Mouse (Mus musculus): ENCODE measurements around the gene Mier3. TPM values are rescaled to one million over a fixed set of nuclear protein-coding genes. Genes with fewer than 3 reads are reported as not detected.

The Mier3 gene
- polyA plus RNA-seq, 1 experiment: 6.1 TPM

DNA sequence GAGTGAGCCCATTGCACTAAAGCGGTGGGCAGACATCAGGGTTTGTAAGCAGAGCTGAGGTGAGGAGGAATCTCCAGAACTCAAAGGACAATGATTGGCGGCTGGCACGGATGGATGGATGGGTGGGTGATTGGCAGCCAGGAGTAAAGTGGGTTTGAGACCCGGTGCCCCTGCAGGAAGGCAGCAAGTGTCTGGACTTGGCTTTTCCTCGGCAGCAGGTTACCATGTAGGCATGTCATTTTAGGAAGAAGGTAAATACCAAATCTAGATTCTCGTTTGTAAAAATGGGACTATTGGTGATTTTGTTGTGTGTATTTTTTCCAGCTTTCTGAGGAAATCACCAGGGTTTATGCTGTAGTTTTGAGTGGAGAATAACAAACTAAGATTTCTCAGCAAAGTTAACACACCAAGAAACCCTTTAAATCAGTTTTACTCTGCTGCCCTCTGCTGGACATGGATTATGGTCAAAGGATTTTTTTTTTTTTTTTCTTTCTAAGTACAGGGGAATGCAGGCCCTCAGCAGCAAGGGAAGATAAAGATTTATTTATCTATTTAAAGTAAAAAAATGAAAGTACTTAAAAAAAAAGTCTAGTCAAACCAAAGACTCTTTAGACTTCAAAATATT lies 61.3 kb downstream of the Mier3 start:
- no peak overlapping the region for H3K27ac ChIP-seq (replicated peaks; ENCODE audit: low read depth, low read length)
- no peaks in the 10 kb centered on the region for H3K4me1 ChIP-seq (ENCODE audit: control insufficient read depth, insufficient read depth, insufficient read length, low read length)
- H3K4me3 ChIP-seq (ENCODE audit: insufficient read depth, low read depth, low read length): no peak overlapping the region

DNA sequence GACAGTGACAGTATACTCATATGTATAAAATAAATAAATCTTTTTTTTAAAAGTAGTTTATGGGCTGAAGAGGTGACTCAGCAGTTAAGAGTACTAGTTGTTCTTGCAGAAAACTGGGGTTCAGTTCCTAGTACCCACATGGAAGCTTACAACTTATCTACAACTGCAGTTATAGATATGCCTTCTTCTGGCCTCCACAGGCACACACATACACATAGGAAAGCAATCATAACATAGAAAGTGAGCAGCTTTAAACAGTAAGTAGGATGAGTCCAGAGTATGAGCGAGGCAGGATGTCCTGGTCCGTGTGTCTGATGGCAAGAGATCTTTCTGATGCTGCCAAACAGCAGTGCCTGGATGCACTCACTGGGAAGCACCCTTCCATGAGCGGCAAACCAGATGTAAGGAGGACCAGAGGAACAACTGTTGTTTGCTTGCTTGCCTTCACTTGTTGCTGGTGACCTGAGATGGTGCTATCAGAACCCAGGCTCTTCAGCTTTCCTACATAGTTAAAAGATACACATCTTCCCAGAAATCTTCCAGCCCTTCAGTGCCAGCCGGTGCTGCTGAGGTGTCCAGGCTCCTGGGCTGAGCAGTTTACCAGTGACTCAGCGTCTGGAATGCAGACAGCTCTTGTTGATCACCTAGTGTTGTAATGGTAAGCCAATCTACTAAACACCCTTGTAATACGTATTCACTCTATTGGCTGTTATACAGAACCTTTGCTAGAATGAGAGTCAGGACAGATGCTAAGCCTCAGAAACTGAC lies 63.6 kb downstream of the Mier3 start:
- H3K27ac ChIP-seq (replicated peaks; ENCODE audit: low read depth, low read length): no peak overlapping the region
- no peak overlapping the region for H3K4me3 ChIP-seq (ENCODE audit: insufficient read depth, low read depth, low read length)
- no peaks in the 10 kb centered on the region for H3K4me1 ChIP-seq (ENCODE audit: control insufficient read depth, insufficient read depth, insufficient read length, low read length)

DNA sequence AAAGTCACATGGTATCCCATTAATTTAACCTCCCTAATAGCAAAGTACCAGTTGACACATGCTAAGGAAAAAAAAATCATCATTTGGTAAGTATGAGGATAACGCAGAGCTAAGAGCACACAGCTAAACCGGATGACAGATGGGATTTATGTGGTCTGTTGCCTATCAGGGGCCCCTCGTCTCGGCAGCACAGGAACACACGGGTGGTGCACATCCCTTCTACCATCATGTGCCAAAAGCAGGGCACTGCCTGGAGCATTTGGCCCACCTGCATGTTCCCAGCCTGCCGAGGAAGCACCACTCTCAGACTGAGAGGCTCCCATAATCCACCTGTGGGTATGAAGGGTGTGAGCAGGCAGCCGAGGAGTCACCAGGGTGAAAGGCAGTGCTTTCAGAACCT lies 64.4 kb downstream of the Mier3 start:
- Histone ChIP-seq H3K27ac (replicated peaks; ENCODE audit: low read depth, low read length) (no peak overlapping the region), H3K4me1 (ENCODE audit: control insufficient read depth, insufficient read depth, insufficient read length, low read length) (no peaks in the 10 kb centered on the region), H3K4me3 (ENCODE audit: insufficient read depth, low read depth, low read length) (no peak overlapping the region)

DNA sequence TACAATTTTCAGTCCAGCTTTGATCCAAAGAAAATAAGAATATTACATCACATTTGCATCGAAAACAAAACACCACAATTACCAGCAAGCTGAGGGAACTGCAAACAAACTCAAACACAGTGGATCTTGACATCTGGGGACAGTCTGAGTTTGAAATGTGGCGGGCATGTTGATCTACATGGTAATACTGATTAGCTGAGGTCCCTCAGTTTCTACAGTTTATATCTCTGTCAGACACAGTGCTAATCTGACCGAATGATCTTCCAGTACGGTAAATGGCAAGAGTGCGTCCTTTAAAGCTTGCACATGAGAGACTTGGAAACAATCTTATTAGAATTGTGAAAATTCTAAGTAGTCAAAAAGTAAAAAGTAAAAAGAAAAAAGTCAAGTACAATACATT lies 66.1 kb downstream of the Mier3 start:
- H3K27ac ChIP-seq (replicated peaks; ENCODE audit: low read depth, low read length): no peak overlapping the region
- no peaks in the 10 kb centered on the region for H3K4me1 ChIP-seq (ENCODE audit: control insufficient read depth, insufficient read depth, insufficient read length, low read length)
- no peak overlapping the region for H3K4me3 ChIP-seq (ENCODE audit: insufficient read depth, low read depth, low read length)

DNA sequence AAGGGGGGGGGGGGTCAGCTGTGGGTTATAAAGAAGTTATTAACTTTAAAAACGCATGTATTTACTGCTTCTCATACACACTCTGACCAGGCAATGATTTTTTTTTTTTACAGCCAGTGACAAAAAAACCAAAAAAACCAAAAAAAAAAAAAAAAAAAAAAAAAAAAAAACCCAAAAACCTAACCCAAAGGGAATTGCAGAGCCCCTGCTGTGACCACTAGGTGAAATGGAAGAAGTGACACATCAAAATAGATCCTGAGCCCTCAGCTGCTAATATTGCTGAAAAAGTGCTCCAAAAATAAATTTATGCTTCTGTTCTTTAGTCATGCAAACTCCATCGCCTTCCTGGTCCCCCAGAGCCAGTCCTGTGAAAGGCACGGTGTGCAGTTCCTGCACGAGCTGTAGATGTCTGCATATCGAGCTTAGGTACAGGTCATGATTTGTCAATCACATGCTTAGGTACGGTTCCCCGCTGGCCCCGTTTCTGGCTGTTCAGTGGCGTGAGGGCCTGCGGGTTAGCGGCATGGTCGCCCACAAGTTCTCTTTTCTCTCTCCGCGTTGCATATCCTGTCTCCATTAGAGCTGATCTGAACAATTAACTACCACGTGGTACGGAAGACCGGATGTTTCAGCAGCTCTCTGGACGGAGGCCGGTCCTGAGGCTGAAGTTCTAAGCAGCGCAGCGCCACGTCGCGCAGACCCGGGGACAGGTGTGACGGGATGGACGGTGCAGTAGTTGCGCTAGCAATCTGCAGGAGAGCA lies 67.7 kb downstream of the Mier3 start:
- Histone ChIP-seq H3K4me1 (ENCODE audit: control insufficient read depth, insufficient read depth, insufficient read length, low read length) (no peaks in the 10 kb centered on the region), H3K4me3 (ENCODE audit: insufficient read depth, low read depth, low read length) (no peak overlapping the region), H3K27ac (replicated peaks; ENCODE audit: low read depth, low read length) (no peak overlapping the region)

DNA sequence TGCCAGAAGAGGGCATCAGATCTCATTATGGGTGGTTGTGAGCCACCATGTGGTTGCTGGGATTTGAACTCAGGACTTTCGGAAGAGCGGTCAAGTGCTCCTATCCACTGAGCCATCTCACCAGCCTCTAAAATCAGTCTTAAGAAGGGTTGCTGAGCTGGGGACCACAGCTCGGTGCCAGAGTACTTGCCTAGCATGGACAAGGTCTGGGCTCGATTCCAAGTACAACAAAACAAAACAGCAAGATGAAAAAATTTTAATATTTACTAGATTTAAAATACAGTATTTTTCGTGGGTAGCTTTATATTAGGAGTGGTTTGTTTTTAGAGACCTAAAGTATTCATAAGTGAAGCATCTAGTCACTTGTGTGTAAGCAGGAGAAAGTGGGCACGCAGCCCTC lies 72.5 kb downstream of the Mier3 start:
- no peak overlapping the region for H3K27ac ChIP-seq (replicated peaks; ENCODE audit: low read depth, low read length)
- no peak overlapping the region for H3K4me3 ChIP-seq (ENCODE audit: insufficient read depth, low read depth, low read length)
- H3K4me1 ChIP-seq (ENCODE audit: control insufficient read depth, insufficient read depth, insufficient read length, low read length): no peaks in the 10 kb centered on the region

DNA sequence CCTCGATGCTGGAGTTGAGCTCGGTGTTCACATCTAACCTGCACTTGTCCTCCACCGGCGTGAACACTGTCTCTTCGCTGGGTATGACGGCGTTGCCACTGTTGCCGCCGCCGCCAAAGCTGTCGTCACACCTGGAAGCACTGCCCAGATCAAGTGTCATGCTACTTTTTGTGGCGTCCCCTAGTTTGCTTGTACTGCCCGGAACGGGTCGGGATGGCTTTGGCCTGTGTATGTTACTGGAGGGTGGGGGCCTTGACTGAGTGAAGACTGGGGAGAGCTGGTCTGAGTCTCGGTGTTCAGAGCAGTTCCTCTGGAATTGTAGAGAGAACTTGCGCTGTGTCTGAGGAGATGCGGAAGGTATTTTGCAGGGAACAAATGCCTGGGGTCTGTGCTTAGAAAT lies 74.6 kb downstream of the Mier3 start:
- Histone ChIP-seq H3K4me3 (ENCODE audit: insufficient read depth, low read depth, low read length) (no peak overlapping the region), H3K4me1 (ENCODE audit: control insufficient read depth, insufficient read depth, insufficient read length, low read length) (no peaks in the 10 kb centered on the region), H3K27ac (replicated peaks; ENCODE audit: low read depth, low read length) (no peak overlapping the region)

DNA sequence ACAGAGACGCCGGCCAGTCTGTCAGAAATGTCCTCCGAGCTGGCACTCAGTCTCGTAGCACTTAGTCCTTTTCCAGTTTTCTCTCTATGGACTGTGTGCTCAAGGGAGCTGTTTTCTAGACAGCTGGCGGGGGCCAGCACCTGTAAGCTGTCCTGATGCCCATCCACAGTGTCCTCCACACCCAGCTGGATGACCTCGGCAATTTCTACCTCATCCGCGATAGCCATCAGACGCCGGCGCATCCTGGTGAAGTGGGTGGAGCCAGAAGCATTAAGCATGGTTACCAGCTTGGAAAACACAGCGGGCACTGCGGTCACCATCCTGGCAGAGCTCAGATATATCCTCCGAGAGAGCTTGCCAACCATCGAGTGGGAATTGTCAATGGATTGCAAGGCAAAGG lies 75.2 kb downstream of the Mier3 start:
- Histone ChIP-seq H3K4me3 (ENCODE audit: insufficient read depth, low read depth, low read length) (no peak overlapping the region), H3K4me1 (ENCODE audit: control insufficient read depth, insufficient read depth, insufficient read length, low read length) (no peaks in the 10 kb centered on the region), H3K27ac (replicated peaks; ENCODE audit: low read depth, low read length) (no peak overlapping the region)

DNA sequence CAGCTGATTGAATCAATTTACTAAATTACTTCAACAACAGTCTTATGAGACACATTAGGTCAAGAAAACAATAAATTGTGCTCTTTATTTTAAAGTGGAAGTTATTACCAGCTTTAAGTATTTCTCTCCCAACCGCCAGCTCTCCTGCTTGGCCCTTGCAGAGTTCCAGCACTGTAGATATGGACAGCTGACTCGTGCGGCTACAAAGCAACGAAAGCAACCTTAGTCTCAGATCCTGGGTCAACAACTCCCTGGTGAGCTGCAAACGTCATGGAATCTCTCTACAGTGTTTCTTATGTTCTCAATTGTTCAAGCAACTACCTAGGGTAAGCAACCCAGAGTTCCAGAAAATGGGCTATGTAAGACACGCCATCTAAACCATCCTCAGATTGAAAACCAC lies 76.2 kb downstream of the Mier3 start:
- no peak overlapping the region for H3K4me3 ChIP-seq (ENCODE audit: insufficient read depth, low read depth, low read length)
- no peaks in the 10 kb centered on the region for H3K4me1 ChIP-seq (ENCODE audit: control insufficient read depth, insufficient read depth, insufficient read length, low read length)
- H3K27ac ChIP-seq (replicated peaks; ENCODE audit: low read depth, low read length): no peak overlapping the region

DNA sequence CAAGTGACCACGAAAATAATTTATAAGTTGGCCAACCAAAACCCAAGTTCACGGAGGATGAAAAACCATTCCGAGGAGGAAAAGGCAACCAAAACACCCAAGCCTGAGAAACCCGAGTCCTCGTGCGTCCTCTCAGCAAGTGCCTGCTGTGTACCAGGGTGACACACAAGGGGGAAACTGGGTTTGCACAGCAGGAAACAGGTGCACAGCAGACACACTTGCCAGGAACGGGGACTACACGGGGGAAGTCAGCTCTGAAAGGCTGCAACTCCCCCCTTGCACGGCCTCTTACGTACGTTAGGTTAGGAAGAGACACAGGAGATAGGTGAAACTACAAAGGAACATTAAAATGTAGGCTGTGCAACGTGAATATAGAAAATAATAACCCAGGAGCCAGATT lies 81.7 kb downstream of the Mier3 start:
- Histone ChIP-seq H3K27ac (replicated peaks; ENCODE audit: low read depth, low read length) (no peak overlapping the region), H3K4me1 (ENCODE audit: control insufficient read depth, insufficient read depth, insufficient read length, low read length) (no peaks in the 10 kb centered on the region), H3K4me3 (ENCODE audit: insufficient read depth, low read depth, low read length) (no peak overlapping the region)

Other genes starting within 250 kb of the Mier3 start
- 43.1 and 62.8 TPM in 2 replicates for gene Gpbp1, start 190.9 kb upstream of the Mier3 start, polyA plus RNA-seq (2012; ENCODE audit: insufficient read depth, insufficient read length, missing spikeins)
- gene Gm49496, start 131.0 kb upstream of the Mier3 start, polyA plus RNA-seq (2012; ENCODE audit: insufficient read depth, insufficient read length, missing spikeins): not detected in 2 replicates
- gene Gm10198, start 88.2 kb upstream of the Mier3 start, polyA plus RNA-seq (2012; ENCODE audit: insufficient read depth, insufficient read length, missing spikeins): not detected in 2 replicates
- gene Map3k1, start 128.0 kb downstream of the Mier3 start, polyA plus RNA-seq (2012; ENCODE audit: insufficient read depth, insufficient read length, missing spikeins): 11.1 and 15.3 TPM in 2 replicates

Measured in brown adipose tissue, adult 24 weeks (tissue).